Mouse (Mus musculus) NIH3T3 (cell line): ENCODE results near the gene Fsd1.
"Not testable (repeated sequence)": the region's sequence is repeated elsewhere in the genome, so short reads cannot be mapped to it uniquely, and the experiment has no call there.

Source experiments
- DNase-seq: peaks from one replicate; pipeline ENCODE4 v3.0.0-alpha.2; 2012; ENCODE audit warnings: low read depth

Gene Fsd1

GRCm38 (mm10) chr17:55986030-55986961, at the start of gene Fsd1:
TSS of gene Fsd1 (plus strand) at chr17:55986509.
- no peak for DNase-seq

- DNase-seq = not testable (repeated sequence)
Measured at GRCm38 (mm10) chr17:55944387-55944865, 41.9 kb upstream of the Fsd1 start.

- DNase-seq = peak; percentile 78
Measured at GRCm38 (mm10) chr17:55944866-55945682, 41.2 kb upstream of the Fsd1 start.

GRCm38 (mm10) chr17:55945696-55946095, 40.6 kb upstream of the Fsd1 start:
- DNase-seq = no peak

GRCm38 (mm10) chr17:55948647-55949046, 37.7 kb upstream of the Fsd1 start:
- DNase-seq = no peak

GRCm38 (mm10) chr17:55949400-55949799, 36.9 kb upstream of the Fsd1 start, which contains the start of gene Zfp119b:
TSS of gene Zfp119b (minus strand) at chr17:55949500.
- DNase-seq = no peak

- no peak for DNase-seq
Measured at GRCm38 (mm10) chr17:55950601-55951000, 35.7 kb upstream of the Fsd1 start.

- no peak for DNase-seq
Measured at GRCm38 (mm10) chr17:55952041-55952440, 34.3 kb upstream of the Fsd1 start.

- no peak for DNase-seq
Measured at GRCm38 (mm10) chr17:55952447-55953027, 33.8 kb upstream of the Fsd1 start, which contains the start of gene Ebi3. TSS of gene Ebi3 (plus strand) at chr17:55952640.

- DNase-seq = no peak
Measured at GRCm38 (mm10) chr17:55953751-55954150, 32.6 kb upstream of the Fsd1 start.

- no peak for DNase-seq
Measured at GRCm38 (mm10) chr17:55954229-55954628, 32.1 kb upstream of the Fsd1 start.

- DNase-seq = no peak
Measured at GRCm38 (mm10) chr17:55956129-55956528, 30.2 kb upstream of the Fsd1 start.

- DNase-seq = no peak
Measured at GRCm38 (mm10) chr17:55956591-55956990, 29.7 kb upstream of the Fsd1 start.

GRCm38 (mm10) chr17:55957168-55957567, 29.1 kb upstream of the Fsd1 start:
- peak; percentile 89 for DNase-seq

GRCm38 (mm10) chr17:55957726-55958583, 28.4 kb upstream of the Fsd1 start:
- DNase-seq = no peak

GRCm38 (mm10) chr17:55958584-55958886, 27.8 kb upstream of the Fsd1 start:
- no peak for DNase-seq

GRCm38 (mm10) chr17:55958918-55959728, 27.2 kb upstream of the Fsd1 start, which contains the start of gene Yju2:
TSS of gene Yju2 (plus strand) at chr17:55959099.
- peak; percentile 97 for DNase-seq

- DNase-seq = no peak
Measured at GRCm38 (mm10) chr17:55959946-55960740, 26.2 kb upstream of the Fsd1 start.

GRCm38 (mm10) chr17:55960791-55961190, 25.5 kb upstream of the Fsd1 start:
- DNase-seq = no peak

- DNase-seq = no peak
Measured at GRCm38 (mm10) chr17:55961631-55962030, 24.7 kb upstream of the Fsd1 start.
